Mouse (Mus musculus) heart, embryonic 16.5 days (tissue): ENCODE data around the gene Itga2b. TPM values are rescaled to one million over a fixed set of nuclear protein-coding genes. Genes with fewer than 3 reads are reported as not detected.

Experiments used
- ATAC-seq: fragments of 200-750 bp; cut with Nextera tagmentation; replicated peaks from 2 replicates; pipeline ENCODE4 v1.8.0; 2017; ENCODE audit warnings: moderate number of reproducible peaks; ENCODE audit not compliant: insufficient read depth, low FRiP score; ENCODE audit errors: extremely low read depth
- H3K27ac ChIP-seq: fragments of 300-500 bp; sonication (generic); 2 replicates; pipeline ENCODE4 v1.5.1; 2014; ENCODE audit warnings: mild to moderate bottlenecking, low read length, control low read depth, moderate library complexity
- H3K27me3 ChIP-seq: fragments of 300-500 bp; sonication (generic); 2 replicates; pipeline ENCODE4 v1.6.1; 2014; ENCODE audit warnings: low read length, mixed read lengths; ENCODE audit not compliant: control insufficient read depth, insufficient read depth
- H3K36me3 ChIP-seq: fragments of 300-500 bp; sonication (generic); 2 replicates; pipeline ENCODE4 v1.6.1; 2014; ENCODE audit not compliant: control insufficient read depth, insufficient read depth
- H3K4me1 ChIP-seq: fragments of 300-500 bp; sonication (generic); 2 replicates; pipeline ENCODE4 v1.6.1; 2014; ENCODE audit warnings: low read length, mixed read lengths; ENCODE audit not compliant: control insufficient read depth, insufficient read depth
- H3K4me2 ChIP-seq: fragments of 300-500 bp; sonication (generic); 2 replicates; pipeline ENCODE4 v1.6.1; 2014; ENCODE audit warnings: low read depth, mild to moderate bottlenecking, control low read depth, low read length
- H3K4me3 ChIP-seq: fragments of 300-500 bp; sonication (generic); 2 replicates; pipeline ENCODE4 v1.5.1; 2014; ENCODE audit warnings: mild to moderate bottlenecking, control low read depth, low read length
- H3K9ac ChIP-seq: fragments of 300-500 bp; sonication (generic); 2 replicates; pipeline ENCODE4 v1.6.1; 2014; ENCODE audit warnings: low read length, control low read depth
- H3K9me3 ChIP-seq: fragments of 300-500 bp; sonication (generic); replicated peaks from 2 replicates; pipeline ENCODE4 v1.6.1; 2016; ENCODE audit warnings: low read length; ENCODE audit not compliant: control insufficient read depth
- WGBS: fragments of 180-500 bp; shearing (Covaris S2); extraction: QIAGEN DNeasy Blood & Tissue Kit; methylation state at CpG from one replicate; pipeline ENCODE4 v1.1.7; 2014; 5-methylcytosine and 5-hydroxymethylcytosine counted together
- polyA plus RNA-seq: library from polyadenylated mRNA; unstranded; fragments of >200 nt; fragmentation: Nextera tagmentation; extraction: Ambion mirVana; gene quantifications from 2 replicates; pipeline ENCODE4 v1.2.1, GENCODE M21; 2015

The Itga2b gene
- polyA plus RNA-seq, 1 experiment from 2014 or later = 6.6 TPM

- peak overlapping the region; percentile 87 for H3K4me3 ChIP-seq
- no peaks in the 10 kb centered on the region for H3K27me3 ChIP-seq
- peak overlapping the region; percentile 77 for H3K9ac ChIP-seq
- H3K4me1 ChIP-seq = peaks cover 27% of the 10 kb centered on the region
- WGBS = 19% methylated on average over 3 of the region's 3 CpGs
- peaks cover under 1% of the 10 kb centered on the region; the same call in 1 of the 2 replicates for H3K36me3 ChIP-seq
- H3K4me2 ChIP-seq = peak overlapping the region; percentile 70
- ATAC-seq = no peak
- H3K27ac ChIP-seq = peak overlapping the region; percentile 94
- no peaks in the 10 kb centered on the region for H3K9me3 ChIP-seq
These were observed 40.4 kb downstream of the Itga2b start for GRCm38 (mm10) chr11:102429551-102429950.

GRCm38 (mm10) chr11:102428981-102429540, 40.9 kb downstream of the Itga2b start:
- no peaks in the 10 kb centered on the region for H3K36me3 ChIP-seq
- H3K4me1 ChIP-seq = peaks cover 24% of the 10 kb centered on the region
- no peak overlapping the region; the same call in 1 of the 2 replicates for H3K9ac ChIP-seq
- no peak for ATAC-seq
- H3K4me3 ChIP-seq = no peak overlapping the region; the same call in 1 of the 2 replicates
- WGBS = 60% methylated on average over 8 of the region's 8 CpGs
- no peak overlapping the region for H3K27ac ChIP-seq
- no peaks in the 10 kb centered on the region for H3K9me3 ChIP-seq
- no peaks in the 10 kb centered on the region for H3K27me3 ChIP-seq
- H3K4me2 ChIP-seq = peak overlapping the region; percentile 70

- Histone ChIP-seq H3K4me1 (peaks cover 8% of the 10 kb centered on the region), H3K4me3 (no peak overlapping the region), H3K9ac (no peak overlapping the region), H3K9me3 (peaks cover under 1% of the 10 kb centered on the region; the same call in 1 of the 2 replicates), H3K27me3 (no peaks in the 10 kb centered on the region; the same call in 1 of the 2 replicates), H3K27ac (no peak overlapping the region), H3K4me2 (no peak overlapping the region), H3K36me3 (no peaks in the 10 kb centered on the region)
- no peak for ATAC-seq
- 73% methylated on average over 8 of the region's 8 CpGs for WGBS
These were observed 44.2 kb downstream of the Itga2b start for GRCm38 (mm10) chr11:102425555-102426316.

- H3K27ac ChIP-seq = no peak overlapping the region
- WGBS = 72% methylated on average over 6 of the region's 6 CpGs
- H3K4me1 ChIP-seq = peaks cover 6% of the 10 kb centered on the region
- no peak overlapping the region for H3K9ac ChIP-seq
- no peak for ATAC-seq
- peaks cover 3% of the 10 kb centered on the region; the same call in 1 of the 2 replicates for H3K9me3 ChIP-seq
- H3K36me3 ChIP-seq = no peaks in the 10 kb centered on the region
- H3K4me3 ChIP-seq = no peak overlapping the region
- no peaks in the 10 kb centered on the region; the same call in 1 of the 2 replicates for H3K27me3 ChIP-seq
- H3K4me2 ChIP-seq = no peak overlapping the region
These were observed 45.3 kb downstream of the Itga2b start for GRCm38 (mm10) chr11:102424666-102425065.

GRCm38 (mm10) chr11:102421559-102421958, 48.4 kb downstream of the Itga2b start:
- no peak overlapping the region for H3K4me2 ChIP-seq
- H3K27ac ChIP-seq = no peak overlapping the region
- no peaks in the 10 kb centered on the region; the same call in 1 of the 2 replicates for H3K27me3 ChIP-seq
- H3K36me3 ChIP-seq = no peaks in the 10 kb centered on the region
- WGBS = 52% methylated on average over 8 of the region's 8 CpGs
- no peak for ATAC-seq
- H3K4me1 ChIP-seq = no peaks in the 10 kb centered on the region
- no peak overlapping the region for H3K4me3 ChIP-seq
- peaks cover 3% of the 10 kb centered on the region; the same call in 1 of the 2 replicates for H3K9me3 ChIP-seq
- no peak overlapping the region for H3K9ac ChIP-seq

GRCm38 (mm10) chr11:102418887-102419286, 51.0 kb downstream of the Itga2b start:
- Histone ChIP-seq H3K4me1 (no peaks in the 10 kb centered on the region), H3K4me2 (no peak overlapping the region), H3K4me3 (no peak overlapping the region), H3K36me3 (no peaks in the 10 kb centered on the region), H3K27me3 (no peaks in the 10 kb centered on the region; the same call in 1 of the 2 replicates), H3K9ac (no peak overlapping the region), H3K9me3 (peaks cover 3% of the 10 kb centered on the region; the same call in 1 of the 2 replicates), H3K27ac (no peak overlapping the region)
- ATAC-seq = no peak

- no peaks in the 10 kb centered on the region; the same call in 1 of the 2 replicates for H3K27me3 ChIP-seq
- no peak overlapping the region for H3K27ac ChIP-seq
- no peak overlapping the region for H3K9ac ChIP-seq
- H3K9me3 ChIP-seq = peaks cover 3% of the 10 kb centered on the region; the same call in 1 of the 2 replicates
- WGBS = 79% methylated on average over 1 of the region's 1 CpGs
- no peak for ATAC-seq
- H3K4me3 ChIP-seq = no peak overlapping the region
- H3K4me1 ChIP-seq = no peaks in the 10 kb centered on the region
- no peak overlapping the region for H3K4me2 ChIP-seq
- no peaks in the 10 kb centered on the region for H3K36me3 ChIP-seq
These were observed 52.8 kb downstream of the Itga2b start for GRCm38 (mm10) chr11:102417160-102417559.

GRCm38 (mm10) chr11:102415034-102415802, 54.7 kb downstream of the Itga2b start:
- Histone ChIP-seq H3K4me2 (no peak overlapping the region), H3K27ac (no peak overlapping the region), H3K36me3 (no peaks in the 10 kb centered on the region), H3K4me3 (no peak overlapping the region), H3K9ac (no peak overlapping the region), H3K4me1 (peaks cover 5% of the 10 kb centered on the region), H3K9me3 (no peaks in the 10 kb centered on the region), H3K27me3 (no peaks in the 10 kb centered on the region)
- ATAC-seq = no peak
- 66% methylated on average over 10 of the region's 10 CpGs for WGBS
